Mouse (Mus musculus) layer of hippocampus, postnatal 10 days (tissue): ENCODE measurements at regions not wholly inside any gene's neighbourhood (a gene's known extent, or its start where the extent isn't known, plus 50 kb on each side); places are given as distances from the start of the nearest gene placed in this dataset.

Source experiments
- DNase-seq, 2 experiments: peaks; one replicate each; pipeline ENCODE4 v3.0.0; 2021; ENCODE audit warnings: low spot score in 2 of 2

GRCm38 (mm10) chr7:129689464-129689863, 97.8 kb downstream of the Wdr11 start:
- DNase-seq: no peak

DNA sequence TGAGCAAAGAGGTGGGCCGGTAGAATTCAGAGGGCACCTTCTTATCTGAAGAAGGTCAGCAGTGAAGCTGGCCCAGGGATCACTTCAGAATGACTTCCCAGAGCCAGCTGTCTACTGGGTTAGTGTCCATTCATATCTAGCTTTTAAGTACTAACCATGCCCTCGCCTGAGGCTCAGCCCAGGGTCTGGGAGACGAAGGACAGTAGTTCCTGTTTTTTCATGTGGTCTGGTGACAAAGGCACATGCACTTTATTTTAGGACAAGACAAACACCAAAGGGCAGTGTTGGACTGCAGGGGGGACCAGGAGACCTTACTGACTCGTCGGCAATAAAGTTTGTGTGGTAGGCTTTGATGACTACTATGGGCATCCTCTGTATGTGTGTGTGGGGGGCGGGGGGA, 99.2 kb downstream of the Wdr11 start:
- no peak for DNase-seq

DNA sequence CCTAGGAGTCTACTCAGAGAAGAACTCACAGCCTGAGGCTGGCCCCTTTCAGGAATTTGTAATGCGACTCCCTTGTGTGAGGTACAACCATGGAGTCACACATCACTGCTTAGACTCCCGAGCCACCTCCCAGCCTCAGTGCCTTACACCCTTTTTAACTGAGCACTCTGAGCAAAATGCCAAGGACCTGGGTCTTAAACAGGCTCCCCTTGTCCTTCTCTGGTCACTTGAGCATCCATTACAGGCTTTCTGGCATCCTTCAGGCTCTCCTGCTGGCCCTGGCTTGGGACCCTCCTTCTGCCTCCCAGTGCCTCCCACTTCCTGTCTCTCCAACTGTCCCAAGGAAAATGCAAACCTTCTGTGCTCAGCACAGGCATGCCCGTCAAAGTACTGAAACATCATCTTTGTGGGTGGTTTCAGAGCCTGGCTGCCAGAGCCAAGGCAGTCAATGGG, 100.0 kb downstream of the Wdr11 start:
- DNase-seq: peak; percentile 18 to 22

DNA sequence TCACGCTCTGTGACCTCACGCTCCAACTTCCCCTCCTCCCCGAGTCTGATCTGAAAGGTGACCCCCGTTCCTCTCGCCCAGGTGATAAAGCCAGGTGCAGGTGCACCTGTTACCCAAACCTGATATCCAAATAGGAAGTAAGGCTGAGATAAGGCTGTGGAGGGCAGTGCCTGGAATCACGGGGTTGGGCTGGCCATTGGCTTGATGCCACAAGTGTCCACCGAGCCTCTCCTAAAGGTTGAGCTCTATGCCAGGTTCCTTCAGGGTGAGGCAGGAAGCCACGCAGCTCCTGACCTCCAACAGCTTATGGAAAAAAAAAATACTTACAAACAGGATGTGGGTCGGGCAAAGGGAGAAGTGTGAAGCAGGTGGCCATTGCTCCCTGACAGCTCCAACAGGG, 102.0 kb downstream of the Wdr11 start:
- no peak for DNase-seq

DNA sequence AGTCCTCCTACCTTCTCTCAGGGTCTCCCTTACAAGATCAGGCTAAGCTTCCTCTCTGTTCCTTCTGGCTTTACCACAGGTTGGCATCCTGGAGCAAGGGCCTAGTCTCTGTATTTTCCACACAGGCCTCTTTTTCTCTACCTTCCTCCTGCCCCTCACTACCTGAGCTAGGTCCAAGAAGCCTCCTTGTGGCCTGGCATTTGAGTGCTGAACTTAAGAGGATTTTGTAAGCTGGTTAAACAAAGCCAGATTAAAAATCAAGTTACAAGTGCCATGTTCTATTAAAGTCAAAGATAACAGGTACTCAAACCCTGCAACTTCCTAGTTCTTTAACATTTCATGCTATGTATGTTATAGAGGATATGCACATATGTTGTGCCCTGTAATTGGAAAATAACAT, 102.5 kb downstream of the Wdr11 start:
- no peak for DNase-seq

GRCm38 (mm10) chr7:129699931-129700570, 108.4 kb downstream of the Wdr11 start:
- no peak for DNase-seq

DNA sequence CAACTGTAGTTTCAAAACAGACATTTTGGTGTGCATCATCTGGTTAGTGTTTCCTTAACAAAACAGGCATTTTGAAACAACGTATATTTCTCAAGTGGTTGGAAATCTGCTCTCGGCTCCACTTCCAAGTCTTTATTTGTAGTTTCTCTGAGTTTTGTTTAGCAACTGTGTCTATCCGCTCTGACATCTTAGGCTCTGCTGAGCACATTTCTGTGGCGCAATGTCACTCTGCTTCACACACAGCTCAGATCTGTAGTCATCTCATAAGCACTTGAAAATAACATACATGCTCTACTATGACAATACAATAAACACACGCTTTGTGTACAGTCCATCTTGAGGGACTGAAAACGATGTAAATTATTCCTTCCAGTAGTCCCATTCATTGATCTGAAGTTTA, 135.9 kb downstream of the Wdr11 start:
- DNase-seq: no peak

- no peak for DNase-seq
Measured at GRCm38 (mm10) chr7:129729709-129730238, 138.1 kb downstream of the Wdr11 start.

- no peak for DNase-seq
Measured at GRCm38 (mm10) chr7:129730785-129731352, 139.2 kb downstream of the Wdr11 start.

DNA sequence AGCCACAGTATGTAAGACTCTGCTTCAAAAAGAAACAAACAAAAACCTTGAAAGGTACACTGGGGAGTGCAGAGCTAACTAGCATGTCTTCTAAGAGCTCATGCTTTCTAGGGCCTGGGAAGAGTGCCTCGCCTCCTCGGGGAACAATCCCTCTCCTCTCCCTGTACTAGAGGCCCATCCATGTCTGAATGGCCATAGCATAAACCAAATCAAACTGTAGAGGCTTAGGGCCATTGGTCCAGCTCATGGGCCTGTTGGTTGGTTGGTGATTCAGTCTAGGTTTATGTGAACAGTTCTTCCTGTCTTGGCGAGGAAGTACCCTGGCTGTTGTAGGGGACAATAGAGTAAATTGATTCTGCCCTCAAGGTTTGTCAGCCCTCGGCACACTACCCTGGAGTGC, 151.0 kb downstream of the Wdr11 start:
- DNase-seq: no peak

- no peak for DNase-seq
Measured at GRCm38 (mm10) chr7:129743955-129744666, 152.4 kb downstream of the Wdr11 start.

GRCm38 (mm10) chr7:129746639-129747038, 155.0 kb downstream of the Wdr11 start:
- no peak for DNase-seq

GRCm38 (mm10) chr7:129750936-129751335, 159.3 kb downstream of the Wdr11 start:
- no peak for DNase-seq

- DNase-seq: no peak
Measured at GRCm38 (mm10) chr7:129754737-129755136, 163.1 kb downstream of the Wdr11 start.

DNA sequence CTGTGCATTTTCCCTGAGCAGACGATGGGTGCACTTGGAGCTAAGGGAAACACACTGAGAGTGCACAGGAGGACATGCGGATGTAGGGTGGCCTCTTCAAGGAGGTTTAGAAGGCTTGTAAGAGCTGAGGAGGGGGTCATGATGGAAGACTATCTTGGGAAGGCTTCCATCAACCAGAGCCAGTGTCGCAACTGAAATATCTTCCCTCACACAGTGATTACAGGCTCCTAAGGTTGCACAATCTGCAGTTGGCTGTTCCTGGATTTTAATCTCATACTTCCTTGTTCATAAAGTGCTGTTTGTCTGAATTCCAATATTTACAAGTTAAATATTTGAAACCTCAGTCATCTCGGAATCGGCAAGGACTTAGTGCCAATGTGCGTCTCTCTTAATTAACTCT, 164.5 kb downstream of the Wdr11 start:
- DNase-seq: no peak

GRCm38 (mm10) chr7:129759848-129760247, 168.2 kb downstream of the Wdr11 start:
- no peak for DNase-seq

- no peak for DNase-seq
Measured at GRCm38 (mm10) chr7:129760386-129760785, 168.7 kb downstream of the Wdr11 start.

DNA sequence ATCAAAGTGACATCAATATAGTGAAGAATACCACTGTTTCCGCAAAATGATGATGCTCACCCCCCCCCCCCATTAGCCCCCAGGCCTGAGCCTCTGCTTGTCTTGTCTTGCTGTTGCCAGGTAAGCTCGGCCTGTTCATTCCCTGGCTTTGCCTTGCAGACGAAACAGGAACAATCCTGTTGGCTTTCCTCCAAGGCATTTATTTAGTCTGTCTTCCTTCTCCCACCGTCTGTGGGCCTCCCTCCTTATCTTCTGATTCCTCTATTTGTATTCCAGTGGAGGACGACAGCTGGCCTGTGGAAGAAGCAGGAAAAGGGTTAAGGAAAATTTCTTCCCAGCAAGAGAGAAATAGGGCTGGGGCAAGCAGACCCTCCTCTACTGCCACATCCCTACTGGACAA, 172.1 kb downstream of the Wdr11 start:
- DNase-seq: no peak

- no peak for DNase-seq
Measured at GRCm38 (mm10) chr7:129764456-129764970, 172.8 kb downstream of the Wdr11 start.

DNA sequence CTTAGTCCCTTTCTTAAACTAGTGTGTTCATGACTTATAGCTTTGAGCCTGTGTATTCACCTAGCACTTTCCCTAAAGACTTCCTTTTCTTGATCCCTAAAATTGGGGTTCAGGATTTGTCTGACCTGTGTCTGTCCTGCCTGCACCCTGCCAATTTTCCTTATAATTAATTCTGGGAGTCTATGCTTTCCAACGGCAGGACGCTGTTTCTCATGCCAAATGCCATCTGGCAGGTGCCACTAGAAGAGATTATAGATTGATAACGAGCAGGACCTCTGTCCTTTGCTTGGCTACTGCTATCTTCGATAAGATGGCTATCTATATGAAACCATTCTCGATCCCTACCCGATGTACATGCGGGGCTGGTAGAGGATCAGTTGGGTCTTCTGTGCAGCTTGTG, 174.0 kb downstream of the Wdr11 start:
- DNase-seq: no peak

- DNase-seq: no peak
Measured at GRCm38 (mm10) chr7:129766087-129766834, 174.6 kb downstream of the Wdr11 start.
